Mouse (Mus musculus) lung, postnatal 0 days (tissue): ENCODE data around the gene Crebbp.

Source experiments
- CTCF ChIP-seq: IDR thresholded peaks from 2 replicates; pipeline ENCODE4 v1.5.1; 2016; ENCODE audit warnings: antibody characterized with exemption, mild to moderate bottlenecking
- EP300 ChIP-seq: IDR thresholded peaks from 2 replicates; pipeline ENCODE4 v1.6.1; 2016; ENCODE audit warnings: antibody characterized with exemption, mild to moderate bottlenecking, control low read depth

GRCm38 (mm10) chr16:4052601-4053000 lies 161.2 kb downstream of the Crebbp start:
- TF ChIP-seq CTCF, result no peak
- no peak for TF ChIP-seq EP300
